Mouse (Mus musculus): ENCODE results near the gene Fam214b. TPM values are rescaled to one million over a fixed set of nuclear protein-coding genes. Genes with fewer than 3 reads are reported as not detected.

Fam214b gene
- polyA plus RNA-seq, 1 experiment from 2014 or later: 28.5 TPM

GRCm38 (mm10) chr4:43057654-43058053 is 11.6 kb upstream of the Fam214b start:
- no peaks in the 10 kb centered on the region for H3K36me3 ChIP-seq
- 90% methylated on average over 5 of the region's 5 CpGs for WGBS
- no peak overlapping the region for H3K4me3 ChIP-seq (replicated peaks)
- no peak overlapping the region for H3K9ac ChIP-seq (replicated peaks)
- H3K9me3 ChIP-seq (replicated peaks): no peaks in the 10 kb centered on the region
- ATAC-seq (ENCODE audit: low FRiP score): no peak
- H3K27me3 ChIP-seq (replicated peaks): no peaks in the 10 kb centered on the region
- no peak overlapping the region for H3K27ac ChIP-seq (replicated peaks)
- H3K4me2 ChIP-seq: no peak overlapping the region
- peaks cover 19% of the 10 kb centered on the region for H3K4me1 ChIP-seq

GRCm38 (mm10) chr4:43052627-43053026 is 6.6 kb upstream of the Fam214b start:
- no peak overlapping the region for H3K9ac ChIP-seq (replicated peaks)
- no peak for ATAC-seq (ENCODE audit: low FRiP score)
- H3K4me2 ChIP-seq: no peak overlapping the region

DNA sequence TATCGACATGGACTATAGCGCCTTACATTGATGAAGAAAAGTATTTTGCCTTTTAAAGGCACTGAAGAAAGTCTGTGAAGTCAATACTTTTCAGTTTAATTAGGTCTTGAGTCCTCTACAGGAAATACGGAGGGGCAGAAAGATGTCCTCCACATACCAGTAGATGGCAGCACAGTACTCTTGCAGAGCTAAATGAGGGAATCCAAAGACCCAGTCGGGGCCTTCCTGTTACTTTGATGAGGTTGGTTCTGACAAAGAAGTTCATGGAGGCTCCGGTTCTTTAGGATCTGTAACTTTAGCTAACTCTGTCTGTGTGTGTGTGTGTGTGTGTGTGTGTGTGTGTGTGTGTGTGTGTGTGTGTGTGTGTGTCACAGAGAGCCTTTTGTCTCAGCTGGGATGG is 1.2 kb upstream of the Fam214b start:
- peaks cover 33% of the 10 kb centered on the region for H3K4me1 ChIP-seq
- H3K4me2 ChIP-seq: peak overlapping the region; percentile 11; the same call in 1 of the 2 replicates
- no peaks in the 10 kb centered on the region for H3K27me3 ChIP-seq (replicated peaks)
- no peak overlapping the region for H3K4me3 ChIP-seq (replicated peaks)
- no peak overlapping the region for H3K9ac ChIP-seq (replicated peaks)
- H3K9me3 ChIP-seq (replicated peaks): no peaks in the 10 kb centered on the region
- no peak for ATAC-seq (ENCODE audit: low FRiP score)
- no peak overlapping the region for H3K27ac ChIP-seq (replicated peaks)
- no peaks in the 10 kb centered on the region for H3K36me3 ChIP-seq
- 6% methylated on average over 5 of the region's 5 CpGs for WGBS

More at GRCm38 (mm10) chr4:43052627-43053026, 6.6 kb upstream of the Fam214b start:
- WGBS: 8% methylated on average over 4 of the region's 4 CpGs
- H3K4me1 ChIP-seq: no peaks in the 10 kb centered on the region
- no peaks in the 10 kb centered on the region for H3K9me3 ChIP-seq (replicated peaks)
- no peak overlapping the region for H3K27ac ChIP-seq (replicated peaks)
- no peaks in the 10 kb centered on the region for H3K36me3 ChIP-seq
- no peak overlapping the region for H3K4me3 ChIP-seq (replicated peaks)
- H3K27me3 ChIP-seq (replicated peaks): no peaks in the 10 kb centered on the region

DNA sequence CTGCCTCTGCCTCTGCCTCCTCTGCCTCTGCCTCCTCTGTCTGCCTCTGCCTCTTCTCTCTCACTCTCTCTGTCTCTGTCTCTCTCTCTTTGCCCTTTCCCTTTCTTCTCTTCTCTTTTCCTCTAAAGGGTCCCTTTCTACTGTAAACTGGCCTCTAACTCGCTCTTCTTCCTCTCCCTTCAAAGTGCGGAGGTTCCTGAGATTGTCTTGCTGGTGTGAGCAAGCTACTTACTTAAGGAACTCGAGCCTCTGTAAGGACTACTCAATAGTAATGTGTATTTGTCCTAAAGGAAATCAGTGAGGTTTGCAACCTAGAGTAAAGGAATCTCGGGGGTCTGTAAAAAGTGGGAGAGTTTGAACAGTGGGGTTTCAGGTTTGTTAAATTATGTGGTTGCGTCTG is 587 bp upstream of the Fam214b start:
- Histone ChIP-seq H3K27ac (replicated peaks) (no peak overlapping the region), H3K9ac (replicated peaks) (no peak overlapping the region), H3K27me3 (replicated peaks) (no peaks in the 10 kb centered on the region), H3K4me1 (peaks cover 33% of the 10 kb centered on the region), H3K36me3 (no peaks in the 10 kb centered on the region), H3K9me3 (replicated peaks) (no peaks in the 10 kb centered on the region), H3K4me2 (peak overlapping the region; percentile 88), H3K4me3 (replicated peaks) (no peak overlapping the region)
- 63% methylated on average over 5 of the region's 5 CpGs for WGBS
- ATAC-seq (ENCODE audit: low FRiP score): no peak

DNA sequence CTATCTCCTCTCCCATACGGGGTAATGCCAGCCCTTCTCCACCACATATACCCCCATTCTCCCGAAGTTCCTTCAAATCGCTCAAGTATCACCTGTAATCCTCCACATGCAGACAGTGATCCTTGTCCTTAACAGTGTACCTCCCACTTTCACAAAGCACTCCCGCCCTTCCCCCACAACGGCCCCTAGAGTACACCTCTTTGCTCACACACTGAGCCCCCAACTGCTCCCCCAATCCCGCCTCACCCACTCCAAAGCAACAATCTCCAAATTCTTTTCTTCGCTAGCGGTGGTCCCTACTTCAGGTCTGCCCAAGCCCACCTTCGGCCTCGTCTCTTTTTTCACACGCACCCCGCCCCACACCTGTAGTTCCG is 748 bp downstream of the Fam214b start:
- Histone ChIP-seq H3K4me1 (peaks cover 42% of the 10 kb centered on the region), H3K27ac (replicated peaks) (peak overlapping the region; percentile 75), H3K36me3 (no peaks in the 10 kb centered on the region), H3K27me3 (replicated peaks) (no peaks in the 10 kb centered on the region), H3K4me2 (peak overlapping the region; percentile 88), H3K4me3 (replicated peaks) (peak overlapping the region; percentile 63), H3K9me3 (replicated peaks) (no peaks in the 10 kb centered on the region), H3K9ac (replicated peaks) (peak overlapping the region; percentile 62)
- 4% methylated on average over 13 of the region's 13 CpGs for WGBS
- ATAC-seq (ENCODE audit: low FRiP score): peak; percentile 13

- no peak for ATAC-seq (ENCODE audit: low FRiP score)
- H3K4me3 ChIP-seq (replicated peaks): peak overlapping the region; percentile 63
- no peaks in the 10 kb centered on the region for H3K9me3 ChIP-seq (replicated peaks)
- peak overlapping the region; percentile 62 for H3K9ac ChIP-seq (replicated peaks)
- H3K4me1 ChIP-seq: peaks cover 42% of the 10 kb centered on the region
- peak overlapping the region; percentile 75 for H3K27ac ChIP-seq (replicated peaks)
- H3K27me3 ChIP-seq (replicated peaks): no peaks in the 10 kb centered on the region
- WGBS: 1% methylated on average over 4 of the region's 4 CpGs
- no peaks in the 10 kb centered on the region for H3K36me3 ChIP-seq
- H3K4me2 ChIP-seq: peak overlapping the region; percentile 88
Measured at GRCm38 (mm10) chr4:43044673-43045072, 1.3 kb downstream of the Fam214b start.

DNA sequence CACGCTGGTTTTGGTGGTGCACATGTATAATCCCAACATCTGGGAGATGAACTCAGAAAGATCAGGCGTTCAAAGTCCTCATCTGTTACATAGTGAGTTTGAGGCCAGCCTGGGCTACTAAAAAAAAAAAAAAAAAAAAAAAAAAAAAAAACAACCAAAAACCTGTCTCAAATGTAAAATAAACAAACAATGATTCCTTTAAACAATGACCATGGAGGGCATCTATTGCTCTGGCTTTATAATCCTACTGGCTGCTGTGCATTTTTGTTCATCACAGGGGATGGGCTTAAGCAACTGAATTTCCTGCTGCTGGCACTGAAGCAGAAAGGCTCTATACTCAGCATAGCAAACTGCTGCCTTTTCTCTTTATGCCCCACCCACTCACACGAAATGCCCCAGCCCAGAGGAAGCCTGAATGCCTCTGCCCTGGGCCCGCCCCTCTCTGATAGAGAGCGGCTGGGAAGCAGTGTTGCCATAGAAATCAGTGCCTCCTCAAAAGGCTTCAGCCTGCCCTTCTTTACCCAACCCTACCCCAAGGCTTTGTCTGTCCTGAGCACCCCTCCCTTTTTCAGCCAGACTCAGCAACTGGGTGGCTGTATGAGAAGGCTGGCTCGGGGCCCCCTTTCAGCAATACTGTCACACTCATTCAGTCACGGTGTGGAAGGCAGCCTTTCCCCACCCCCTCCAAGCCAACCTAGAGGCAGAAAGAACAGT is 2.2 kb downstream of the Fam214b start:
- peak overlapping the region; percentile 63 for H3K4me3 ChIP-seq (replicated peaks)
- no peak overlapping the region; the same call in 1 of the 2 replicates for H3K9ac ChIP-seq (replicated peaks)
- H3K9me3 ChIP-seq (replicated peaks): no peaks in the 10 kb centered on the region
- peak overlapping the region; percentile 88 for H3K4me2 ChIP-seq
- H3K27ac ChIP-seq (replicated peaks): peak overlapping the region; percentile 75
- peaks cover 51% of the 10 kb centered on the region for H3K4me1 ChIP-seq
- whole genome bisulfite sequencing: 11% methylated on average over 7 of the region's 7 CpGs
- H3K27me3 ChIP-seq (replicated peaks): no peaks in the 10 kb centered on the region
- no peaks in the 10 kb centered on the region for H3K36me3 ChIP-seq
- ATAC-seq (ENCODE audit: low FRiP score): peak; percentile 23

DNA sequence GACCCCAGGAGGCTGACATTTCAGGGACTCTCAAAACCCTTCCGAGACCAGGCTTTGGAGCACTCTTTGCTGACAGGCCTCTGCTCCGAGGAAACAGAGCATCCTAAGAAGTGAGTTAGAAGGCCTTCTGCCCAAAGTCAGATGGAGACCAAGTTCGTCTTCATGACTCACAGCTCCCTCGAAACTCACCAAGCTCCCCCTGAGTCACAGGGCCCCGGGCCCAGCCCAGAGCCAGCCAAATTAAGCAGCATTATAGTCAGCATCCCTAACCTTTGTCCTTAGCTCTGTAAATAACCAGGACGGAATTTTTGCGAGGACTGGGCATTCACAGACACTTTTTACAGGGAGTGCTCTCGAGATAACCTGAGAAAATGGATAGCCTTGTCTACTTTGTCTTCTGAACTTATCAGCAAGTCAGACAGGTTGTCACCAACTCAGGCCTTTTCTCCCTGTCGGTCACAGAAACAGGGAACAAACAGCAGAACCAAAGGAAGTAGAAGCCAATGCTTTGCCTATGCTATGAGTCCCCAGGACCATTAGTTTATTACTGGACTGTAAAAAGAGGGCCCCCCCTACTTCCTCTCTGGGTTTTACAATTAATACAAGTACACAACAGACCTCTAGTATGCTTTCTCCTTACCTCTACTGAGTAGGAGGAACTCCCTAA is 5.0 kb downstream of the Fam214b start:
- H3K4me3 ChIP-seq (replicated peaks): no peak overlapping the region
- 0 out of 2 replicates have a peak overlapping the region, but pooled peaks have one; percentile 88 for H3K4me2 ChIP-seq
- peaks cover 64% of the 10 kb centered on the region for H3K4me1 ChIP-seq
- peaks cover 7% of the 10 kb centered on the region for H3K36me3 ChIP-seq
- peak overlapping the region; percentile 39; the same call in 1 of the 2 replicates for H3K27ac ChIP-seq (replicated peaks)
- WGBS: 58% methylated on average over 9 of the region's 9 CpGs
- H3K9ac ChIP-seq (replicated peaks): no peak overlapping the region
- no peaks in the 10 kb centered on the region for H3K27me3 ChIP-seq (replicated peaks)
- ATAC-seq (ENCODE audit: low FRiP score): no peak
- no peaks in the 10 kb centered on the region for H3K9me3 ChIP-seq (replicated peaks)

- Histone ChIP-seq H3K4me3 (replicated peaks) (peak overlapping the region; percentile 82), H3K27ac (replicated peaks) (peak overlapping the region; percentile 82), H3K4me2 (peak overlapping the region; percentile 88), H3K9ac (replicated peaks) (peak overlapping the region; percentile 83), H3K9me3 (replicated peaks) (no peaks in the 10 kb centered on the region), H3K27me3 (replicated peaks) (no peaks in the 10 kb centered on the region), H3K36me3 (peaks cover 15% of the 10 kb centered on the region), H3K4me1 (peaks cover 59% of the 10 kb centered on the region)
- 1% methylated on average over 25 of the region's 25 CpGs for WGBS
- ATAC-seq (ENCODE audit: low FRiP score): peak; percentile 95
Measured at GRCm38 (mm10) chr4:43040114-43040572, 5.9 kb downstream of the Fam214b start.

DNA sequence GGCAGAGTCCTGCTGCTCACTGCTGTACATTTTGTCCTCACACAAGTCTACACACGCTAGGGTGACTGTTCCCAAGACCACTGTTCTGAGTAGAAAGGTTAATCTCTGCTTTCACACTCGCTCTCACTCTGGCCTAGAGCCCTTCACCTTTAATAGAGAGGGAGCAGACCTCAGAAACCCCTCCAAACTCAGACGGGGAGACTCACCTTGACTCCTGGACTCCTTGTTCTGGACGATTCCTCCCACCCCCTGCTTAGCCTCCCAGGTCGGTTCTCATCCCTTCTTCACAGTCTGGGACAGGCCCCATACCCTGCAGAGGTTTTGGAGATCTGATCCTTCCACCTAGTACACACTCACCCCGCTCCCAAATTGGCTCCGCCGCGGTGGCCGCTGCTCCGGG is 6.4 kb downstream of the Fam214b start:
- peak overlapping the region; percentile 88 for H3K4me2 ChIP-seq
- ATAC-seq (ENCODE audit: low FRiP score): peak; percentile 37
- H3K27me3 ChIP-seq (replicated peaks): no peaks in the 10 kb centered on the region
- peak overlapping the region; percentile 82 for H3K4me3 ChIP-seq (replicated peaks)
- no peaks in the 10 kb centered on the region for H3K9me3 ChIP-seq (replicated peaks)
- peaks cover 53% of the 10 kb centered on the region for H3K4me1 ChIP-seq
- WGBS: 1% methylated on average over 11 of the region's 11 CpGs
- peak overlapping the region; percentile 83 for H3K9ac ChIP-seq (replicated peaks)
- H3K27ac ChIP-seq (replicated peaks): peak overlapping the region; percentile 82
- peaks cover 20% of the 10 kb centered on the region for H3K36me3 ChIP-seq

DNA sequence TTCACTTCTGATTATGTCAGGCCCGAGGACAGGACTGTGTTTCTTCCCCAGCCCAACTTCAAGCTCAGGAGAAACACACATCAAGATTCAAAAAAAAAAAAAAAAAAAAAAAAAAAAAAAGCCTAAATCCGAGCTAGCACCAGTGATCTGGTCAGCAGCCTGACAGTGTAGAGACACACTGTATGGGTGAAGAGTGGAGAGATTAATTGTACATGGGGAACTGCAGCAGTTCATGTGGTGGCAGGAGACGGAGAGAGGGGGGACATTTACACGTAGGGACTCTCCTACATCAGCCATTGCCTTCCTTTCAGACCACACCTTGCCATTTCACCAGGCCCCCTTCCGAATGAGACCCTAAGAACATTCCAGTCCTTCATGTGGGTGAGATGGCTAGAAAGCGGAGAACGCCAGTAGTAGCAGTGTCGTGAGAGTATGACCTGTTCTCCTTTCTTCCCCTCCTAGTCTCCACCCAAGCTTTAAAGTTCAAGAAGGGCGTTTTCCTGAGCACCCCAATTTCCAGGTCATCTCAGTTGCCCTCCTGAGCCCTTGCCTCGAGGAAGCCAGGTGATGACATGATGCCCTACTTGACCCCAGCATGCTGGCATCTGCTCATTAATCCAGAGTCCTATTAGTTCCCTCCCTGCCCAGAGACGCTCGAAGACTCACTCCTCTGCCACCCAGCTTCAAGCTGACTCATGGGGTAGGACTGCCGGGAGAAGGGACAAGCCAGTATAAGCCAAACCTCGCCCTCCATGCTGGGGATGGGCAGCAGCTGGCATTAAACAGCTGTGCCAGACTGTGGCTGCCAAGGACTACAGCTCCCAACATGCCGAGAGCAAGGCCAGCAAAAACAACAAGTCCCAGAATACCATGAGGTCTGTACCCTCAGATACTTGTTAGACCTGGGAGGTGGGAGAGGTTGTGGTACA is 7.2 kb downstream of the Fam214b start:
- no peaks in the 10 kb centered on the region for H3K9me3 ChIP-seq (replicated peaks)
- WGBS: 65% methylated on average over 15 of the region's 15 CpGs
- peak; percentile 12 for ATAC-seq (ENCODE audit: low FRiP score)
- H3K27me3 ChIP-seq (replicated peaks): no peaks in the 10 kb centered on the region
- peak overlapping the region; percentile 82 for H3K27ac ChIP-seq (replicated peaks)
- peak overlapping the region; percentile 82 for H3K4me3 ChIP-seq (replicated peaks)
- H3K9ac ChIP-seq (replicated peaks): peak overlapping the region; percentile 83
- H3K36me3 ChIP-seq: peaks cover 28% of the 10 kb centered on the region
- peak overlapping the region; percentile 88 for H3K4me2 ChIP-seq
- H3K4me1 ChIP-seq: peaks cover 46% of the 10 kb centered on the region

Measured in neural tube, embryonic 15.5 days (tissue).